Mouse (Mus musculus): ENCODE results near the gene Ubr4. TPM values are rescaled to one million over a fixed set of nuclear protein-coding genes. Genes with fewer than 3 reads are reported as not detected.

Ubr4 gene
- polyA plus RNA-seq (2015; fragmentation: Nextera tagmentation; extraction: Ambion mirVana), result 57.7 and 59.4 TPM in 2 replicates

DNA sequence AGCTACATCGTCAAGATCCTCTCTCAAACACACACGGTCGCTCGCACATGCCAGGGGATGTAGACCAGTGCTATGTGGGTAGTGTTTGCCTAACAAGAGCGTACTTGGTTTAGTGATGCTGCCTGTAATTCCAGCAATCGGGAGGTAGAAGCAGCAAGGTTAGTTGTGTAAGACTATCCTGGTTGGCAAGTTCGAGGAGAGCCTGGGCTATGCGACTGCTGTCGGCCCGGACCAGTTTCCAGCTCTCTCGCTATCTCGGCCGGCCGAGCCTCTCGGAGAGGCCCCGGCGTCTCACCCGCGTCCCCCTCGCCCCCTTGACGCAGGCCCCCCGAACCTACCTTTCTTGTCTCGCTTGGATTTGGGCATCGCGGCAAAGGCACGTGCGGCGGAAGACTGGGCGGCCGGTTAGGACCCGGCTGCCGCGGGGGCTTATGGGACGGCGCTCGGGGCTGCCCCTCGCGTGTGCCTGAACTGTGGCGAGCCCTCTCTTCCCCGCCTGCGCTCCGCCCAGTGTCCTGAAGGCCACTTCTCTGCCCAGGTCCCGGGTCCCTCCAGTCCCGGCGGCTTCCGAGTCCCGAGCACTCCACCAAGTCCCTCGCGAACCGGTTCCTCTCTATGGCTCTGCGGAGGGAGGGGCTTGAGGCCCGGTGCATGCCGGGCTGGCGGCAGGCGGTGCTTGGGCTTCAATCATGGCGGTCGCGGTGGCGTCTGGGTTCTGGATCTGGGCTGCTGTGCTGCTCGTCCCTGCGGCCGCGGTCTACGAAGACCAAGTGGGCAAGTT lies at the start of gene Ubr4, which contains the start of the genes Mrto4 and Emc1:
Ubr4 (plus strand) TSS at position 679 of the 781 bp plus-strand sequence.
Mrto4 (minus strand) TSS at position 646 of the 781 bp plus-strand sequence.
Emc1 (plus strand) TSS at position 657 of the 781 bp plus-strand sequence.
- peak within 1 kb of the TSS; percentile 98 for H3K9ac ChIP-seq (ENCODE audit: low read length)
- peak; percentile 97 for ATAC-seq (ENCODE audit: low read depth)
- peak within 1 kb of the TSS; percentile 99 for H3K27ac ChIP-seq (ENCODE audit: low read length)
- H3K27me3 ChIP-seq (ENCODE audit: control insufficient read depth, insufficient read depth, low read depth, low read length), result no peaks in the 10 kb centered on the region
- no peaks in the 10 kb centered on the region for H3K9me3 ChIP-seq (ENCODE audit: control insufficient read depth, low read length)
- H3K4me2 ChIP-seq (ENCODE audit: low read depth, low read length), result peak within 1 kb of the TSS; percentile 97
- H3K4me3 ChIP-seq (ENCODE audit: low read length), result peak within 1 kb of the TSS; percentile 69
- peaks cover 28% of the 10 kb centered on the region for H3K36me3 ChIP-seq (ENCODE audit: control insufficient read depth, insufficient read depth, low read length)
- peaks cover 17% of the 10 kb centered on the region for H3K4me1 ChIP-seq (replicated peaks; ENCODE audit: control insufficient read depth, insufficient read depth, low read length)
- under 1% methylated on average over 58 of the region's 64 CpGs for WGBS

GRCm38 (mm10) chr4:139305521-139305920 lies 46.9 kb upstream of the Ubr4 start:
- Histone ChIP-seq H3K36me3 (ENCODE audit: control insufficient read depth, insufficient read depth, low read length) (peaks cover 8% of the 10 kb centered on the region), H3K4me1 (replicated peaks; ENCODE audit: control insufficient read depth, insufficient read depth, low read length) (peaks cover 6% of the 10 kb centered on the region), H3K9ac (ENCODE audit: low read length) (no peak overlapping the region), H3K27ac (ENCODE audit: low read length) (no peak overlapping the region), H3K4me2 (ENCODE audit: low read depth, low read length) (no peak overlapping the region), H3K4me3 (ENCODE audit: low read length) (no peak overlapping the region), H3K9me3 (ENCODE audit: control insufficient read depth, low read length) (no peaks in the 10 kb centered on the region), H3K27me3 (ENCODE audit: control insufficient read depth, insufficient read depth, low read depth, low read length) (no peaks in the 10 kb centered on the region)
- ATAC-seq (ENCODE audit: low read depth), result no peak
- WGBS, result 92% methylated on average over 3 of the region's 3 CpGs

GRCm38 (mm10) chr4:139307916-139308315 lies 44.5 kb upstream of the Ubr4 start:
- no peak overlapping the region for H3K4me2 ChIP-seq (ENCODE audit: low read depth, low read length)
- peaks cover 14% of the 10 kb centered on the region for H3K4me1 ChIP-seq (replicated peaks; ENCODE audit: control insufficient read depth, insufficient read depth, low read length)
- H3K27me3 ChIP-seq (ENCODE audit: control insufficient read depth, insufficient read depth, low read depth, low read length), result no peaks in the 10 kb centered on the region
- H3K36me3 ChIP-seq (ENCODE audit: control insufficient read depth, insufficient read depth, low read length), result peaks cover 8% of the 10 kb centered on the region
- H3K9ac ChIP-seq (ENCODE audit: low read length), result no peak overlapping the region
- no peak for ATAC-seq (ENCODE audit: low read depth)
- no peak overlapping the region for H3K4me3 ChIP-seq (ENCODE audit: low read length)
- WGBS, result 82% methylated on average over 5 of the region's 5 CpGs
- H3K27ac ChIP-seq (ENCODE audit: low read length), result no peak overlapping the region
- no peaks in the 10 kb centered on the region for H3K9me3 ChIP-seq (ENCODE audit: control insufficient read depth, low read length)

- peak overlapping the region; percentile 98 for H3K4me2 ChIP-seq (ENCODE audit: low read depth, low read length)
- H3K36me3 ChIP-seq (ENCODE audit: control insufficient read depth, insufficient read depth, low read length), result peaks cover 7% of the 10 kb centered on the region
- peak overlapping the region; percentile 95 for H3K9ac ChIP-seq (ENCODE audit: low read length)
- H3K27ac ChIP-seq (ENCODE audit: low read length), result no peak overlapping the region
- no peaks in the 10 kb centered on the region for H3K27me3 ChIP-seq (ENCODE audit: control insufficient read depth, insufficient read depth, low read depth, low read length)
- 19% methylated on average over 6 of the region's 6 CpGs for WGBS
- no peaks in the 10 kb centered on the region for H3K9me3 ChIP-seq (ENCODE audit: control insufficient read depth, low read length)
- peak overlapping the region; percentile 93 for H3K4me3 ChIP-seq (ENCODE audit: low read length)
- no peak for ATAC-seq (ENCODE audit: low read depth)
- H3K4me1 ChIP-seq (replicated peaks; ENCODE audit: control insufficient read depth, insufficient read depth, low read length), result peaks cover 14% of the 10 kb centered on the region
These were observed 42.8 kb upstream of the Ubr4 start for GRCm38 (mm10) chr4:139309651-139310050.

GRCm38 (mm10) chr4:139310171-139310898 lies 42.1 kb upstream of the Ubr4 start, which contains the start of the genes Pqlc2 and Akr7a5:
TSS of gene Pqlc2 (minus strand) at chr4:139310708.
TSS of gene Akr7a5 (plus strand) at chr4:139310744.
- under 1% methylated on average over 63 of the region's 63 CpGs for WGBS
- peak; percentile 94 for ATAC-seq (ENCODE audit: low read depth)
- peak within 1 kb of the TSS; percentile 75 for H3K27ac ChIP-seq (ENCODE audit: low read length)
- H3K4me2 ChIP-seq (ENCODE audit: low read depth, low read length), result peak within 1 kb of the TSS; percentile 98
- no peaks in the 10 kb centered on the region for H3K27me3 ChIP-seq (ENCODE audit: control insufficient read depth, insufficient read depth, low read depth, low read length)
- H3K9me3 ChIP-seq (ENCODE audit: control insufficient read depth, low read length), result no peaks in the 10 kb centered on the region
- peaks cover 9% of the 10 kb centered on the region; the same call in 1 of the 2 replicates for H3K36me3 ChIP-seq (ENCODE audit: control insufficient read depth, insufficient read depth, low read length)
- H3K4me3 ChIP-seq (ENCODE audit: low read length), result peak within 1 kb of the TSS; percentile 93
- peak within 1 kb of the TSS; percentile 95 for H3K9ac ChIP-seq (ENCODE audit: low read length)
- H3K4me1 ChIP-seq (replicated peaks; ENCODE audit: control insufficient read depth, insufficient read depth, low read length), result peaks cover 14% of the 10 kb centered on the region

GRCm38 (mm10) chr4:139310899-139311701 lies 41.3 kb upstream of the Ubr4 start:
- Histone ChIP-seq H3K27ac (ENCODE audit: low read length) (peak overlapping the region; percentile 75), H3K4me3 (ENCODE audit: low read length) (peak overlapping the region; percentile 93), H3K4me1 (replicated peaks; ENCODE audit: control insufficient read depth, insufficient read depth, low read length) (peaks cover 14% of the 10 kb centered on the region), H3K27me3 (ENCODE audit: control insufficient read depth, insufficient read depth, low read depth, low read length) (no peaks in the 10 kb centered on the region), H3K9me3 (ENCODE audit: control insufficient read depth, low read length) (no peaks in the 10 kb centered on the region), H3K36me3 (ENCODE audit: control insufficient read depth, insufficient read depth, low read length) (peaks cover 10% of the 10 kb centered on the region; the same call in 1 of the 2 replicates), H3K4me2 (ENCODE audit: low read depth, low read length) (peak overlapping the region; percentile 98), H3K9ac (ENCODE audit: low read length) (peak overlapping the region; percentile 95)
- under 1% methylated on average over 53 of the region's 53 CpGs for WGBS
- peak; percentile 73 for ATAC-seq (ENCODE audit: low read depth)

DNA sequence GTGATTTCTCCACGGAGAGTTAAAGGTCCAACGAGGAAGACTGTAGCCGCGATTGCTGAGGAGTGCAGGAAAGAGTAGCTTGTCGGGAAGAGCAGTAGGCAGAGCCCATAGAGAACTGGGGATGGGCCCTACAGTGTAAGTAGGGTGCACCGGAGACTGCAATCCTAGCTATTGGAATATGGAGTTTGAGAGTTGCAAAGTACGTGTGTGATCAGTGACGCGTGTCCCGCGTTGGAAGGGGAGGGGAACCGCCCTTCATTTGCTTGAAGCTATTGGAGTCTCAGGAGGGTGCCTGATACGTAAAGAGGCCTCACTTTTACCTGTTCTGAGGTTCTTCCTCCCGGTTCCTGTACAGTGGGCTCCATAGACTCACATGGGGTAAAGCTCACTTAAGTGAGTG lies 40.7 kb upstream of the Ubr4 start:
- WGBS, result 14% methylated on average over 14 of the region's 14 CpGs
- Histone ChIP-seq H3K4me2 (ENCODE audit: low read depth, low read length) (peak overlapping the region; percentile 98), H3K27me3 (ENCODE audit: control insufficient read depth, insufficient read depth, low read depth, low read length) (no peaks in the 10 kb centered on the region), H3K4me3 (ENCODE audit: low read length) (peak overlapping the region; percentile 93), H3K36me3 (ENCODE audit: control insufficient read depth, insufficient read depth, low read length) (peaks cover 10% of the 10 kb centered on the region; the same call in 1 of the 2 replicates), H3K9me3 (ENCODE audit: control insufficient read depth, low read length) (no peaks in the 10 kb centered on the region), H3K9ac (ENCODE audit: low read length) (peak overlapping the region; percentile 95), H3K4me1 (replicated peaks; ENCODE audit: control insufficient read depth, insufficient read depth, low read length) (peaks cover 14% of the 10 kb centered on the region), H3K27ac (ENCODE audit: low read length) (no peak overlapping the region)
- no peak for ATAC-seq (ENCODE audit: low read depth)

DNA sequence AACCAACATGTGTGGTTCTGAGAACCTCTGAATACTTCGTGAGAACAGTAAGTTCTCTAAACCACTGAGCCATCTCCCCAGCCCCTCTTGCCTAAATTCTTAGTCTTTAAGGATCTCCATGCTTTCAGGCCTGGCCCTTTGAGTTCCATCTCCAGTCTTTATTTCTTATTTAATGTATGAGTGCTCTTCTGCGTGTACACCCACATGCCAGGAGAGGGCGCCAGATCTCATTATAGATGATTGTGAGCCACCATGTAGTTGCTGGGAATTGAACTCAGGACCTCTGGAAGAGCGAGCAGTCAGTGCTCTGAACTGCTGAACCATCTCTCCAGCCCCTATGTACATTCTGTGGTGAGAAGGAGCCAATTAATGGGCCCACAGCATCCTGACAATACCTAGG lies 39.8 kb upstream of the Ubr4 start:
- Histone ChIP-seq H3K9me3 (ENCODE audit: control insufficient read depth, low read length) (no peaks in the 10 kb centered on the region), H3K36me3 (ENCODE audit: control insufficient read depth, insufficient read depth, low read length) (peaks cover 10% of the 10 kb centered on the region; the same call in 1 of the 2 replicates), H3K4me1 (replicated peaks; ENCODE audit: control insufficient read depth, insufficient read depth, low read length) (peaks cover 14% of the 10 kb centered on the region), H3K4me3 (ENCODE audit: low read length) (no peak overlapping the region), H3K9ac (ENCODE audit: low read length) (no peak overlapping the region), H3K4me2 (ENCODE audit: low read depth, low read length) (no peak overlapping the region), H3K27me3 (ENCODE audit: control insufficient read depth, insufficient read depth, low read depth, low read length) (no peaks in the 10 kb centered on the region), H3K27ac (ENCODE audit: low read length) (no peak overlapping the region)
- 66% methylated on average over 4 of the region's 4 CpGs for WGBS
- ATAC-seq (ENCODE audit: low read depth), result no peak

Measured in lung, embryonic 16.5 days (tissue).